Mouse (Mus musculus) neural tube, embryonic 12.5 days (tissue): ENCODE data around the gene Ap3b1. TPM values are rescaled to one million over a fixed set of nuclear protein-coding genes. Genes with fewer than 3 reads are reported as not detected.
"Not testable (repeated sequence)": the region's sequence is repeated elsewhere in the genome, so short reads cannot be mapped to it uniquely, and the experiment has no call there.

Source experiments
- ATAC-seq: fragments of 200-750 bp; cut with Nextera tagmentation; 2 replicates; pipeline ENCODE4 v1.8.0; 2017; ENCODE audit warnings: low read depth, mild to moderate bottlenecking, moderate TSS enrichment, moderate library complexity; ENCODE audit not compliant: low FRiP score
- H3K27ac ChIP-seq: fragments of 300-500 bp; sonication (generic); 2 replicates; pipeline ENCODE4 v1.5.1; 2016
- H3K27me3 ChIP-seq: fragments of 300-500 bp; sonication (generic); replicated peaks from 2 replicates; pipeline ENCODE4 v1.6.1; 2016; ENCODE audit warnings: mild to moderate bottlenecking
- H3K36me3 ChIP-seq: fragments of 300-500 bp; sonication (generic); 2 replicates; pipeline ENCODE4 v1.6.1; 2016; ENCODE audit warnings: mild to moderate bottlenecking
- H3K4me1 ChIP-seq: fragments of 300-500 bp; sonication (generic); 2 replicates; pipeline ENCODE4 v1.6.1; 2016
- H3K4me2 ChIP-seq: fragments of 300-500 bp; sonication (generic); replicated peaks from 2 replicates; pipeline ENCODE4 v1.6.1; 2016; ENCODE audit warnings: mild to moderate bottlenecking
- H3K4me3 ChIP-seq: fragments of 300-500 bp; sonication (generic); 2 replicates; pipeline ENCODE4 v1.5.1; 2016
- H3K9ac ChIP-seq: fragments of 300-500 bp; sonication (generic); 2 replicates; pipeline ENCODE4 v1.6.1; 2016; ENCODE audit warnings: mild to moderate bottlenecking
- H3K9me3 ChIP-seq: fragments of 300-500 bp; sonication (generic); 2 replicates; pipeline ENCODE4 v1.6.1; 2016; ENCODE audit warnings: mild to moderate bottlenecking
- WGBS: fragments of 180-500 bp; shearing (Covaris S2); methylation state at CpG from one replicate; pipeline ENCODE4 v1.1.7; 2016; 5-methylcytosine and 5-hydroxymethylcytosine counted together
- polyA plus RNA-seq: library from polyadenylated mRNA; unstranded; fragments of >200 nt; fragmentation: Nextera tagmentation; extraction: Ambion mirVana; gene quantifications from 2 replicates; pipeline ENCODE4 v1.2.1, GENCODE M21; 2016

Gene Ap3b1
- polyA plus RNA-seq = 36.2 and 37.1 TPM in 2 replicates

GRCm38 (mm10) chr13:94358401-94359265, at the start of gene Ap3b1:
TSS of gene Ap3b1 (plus strand) at chr13:94358960.
- no peaks in the 10 kb centered on the region for H3K9me3 ChIP-seq
- peak; percentile 96 for ATAC-seq
- H3K4me2 ChIP-seq = peak within 1 kb of the TSS; percentile 85
- H3K4me1 ChIP-seq = peaks cover 7% of the 10 kb centered on the region; the same call in 1 of the 2 replicates
- under 1% methylated on average over 79 of the region's 79 CpGs for WGBS
- peak within 1 kb of the TSS; percentile 75 for H3K27ac ChIP-seq
- peak within 1 kb of the TSS; percentile 84 for H3K9ac ChIP-seq
- peaks cover 6% of the 10 kb centered on the region; the same call in 1 of the 2 replicates for H3K36me3 ChIP-seq
- peak within 1 kb of the TSS; percentile 80 for H3K4me3 ChIP-seq
- H3K27me3 ChIP-seq = no peaks in the 10 kb centered on the region

- not testable (repeated sequence) for H3K4me2 ChIP-seq, H3K4me3 ChIP-seq, H3K4me1 ChIP-seq, H3K27me3 ChIP-seq, H3K9ac ChIP-seq, H3K36me3 ChIP-seq, H3K27ac ChIP-seq, ATAC-seq, H3K9me3 ChIP-seq
- 92% methylated on average over 8 of the region's 8 CpGs for WGBS
These were observed 45.9 kb upstream of the Ap3b1 start for GRCm38 (mm10) chr13:94312812-94313211.

- Histone ChIP-seq H3K4me2 (no peak overlapping the region), H3K9me3 (no peaks in the 10 kb centered on the region)
These were observed 41.7 kb upstream of the Ap3b1 start for GRCm38 (mm10) chr13:94316975-94317511.

GRCm38 (mm10) chr13:94321094-94321792, 37.5 kb upstream of the Ap3b1 start:
- no peaks in the 10 kb centered on the region for H3K27me3 ChIP-seq
- no peak overlapping the region for H3K27ac ChIP-seq
- H3K4me2 ChIP-seq = no peak overlapping the region
- no peaks in the 10 kb centered on the region for H3K36me3 ChIP-seq
- peaks cover 4% of the 10 kb centered on the region; the same call in 1 of the 2 replicates for H3K4me1 ChIP-seq
- H3K4me3 ChIP-seq = no peak overlapping the region
- no peak for ATAC-seq
- H3K9ac ChIP-seq = no peak overlapping the region
- H3K9me3 ChIP-seq = peaks cover 9% of the 10 kb centered on the region; the same call in 1 of the 2 replicates
- WGBS = 91% methylated on average over 1 of the region's 1 CpGs

More at GRCm38 (mm10) chr13:94316975-94317511, 41.7 kb upstream of the Ap3b1 start:
- no peak for ATAC-seq
- peaks cover 4% of the 10 kb centered on the region; the same call in 1 of the 2 replicates for H3K4me1 ChIP-seq
- H3K36me3 ChIP-seq = no peaks in the 10 kb centered on the region
- H3K4me3 ChIP-seq = no peak overlapping the region
- WGBS = 51% methylated on average over 10 of the region's 10 CpGs
- no peaks in the 10 kb centered on the region for H3K27me3 ChIP-seq
- H3K9ac ChIP-seq = no peak overlapping the region
- H3K27ac ChIP-seq = no peak overlapping the region

- H3K9ac ChIP-seq = no peak overlapping the region
- H3K27ac ChIP-seq = no peak overlapping the region
- no peak overlapping the region for H3K4me3 ChIP-seq
- H3K4me2 ChIP-seq = no peak overlapping the region
- no peaks in the 10 kb centered on the region for H3K4me1 ChIP-seq
- H3K36me3 ChIP-seq = no peaks in the 10 kb centered on the region
- H3K27me3 ChIP-seq = no peaks in the 10 kb centered on the region
- H3K9me3 ChIP-seq = peaks cover 9% of the 10 kb centered on the region; the same call in 1 of the 2 replicates
- no peak for ATAC-seq
- 85% methylated on average over 4 of the region's 4 CpGs for WGBS
These were observed 36.3 kb upstream of the Ap3b1 start for GRCm38 (mm10) chr13:94322475-94322874.

- WGBS = 75% methylated on average over 3 of the region's 3 CpGs
- ATAC-seq = no peak
These were observed 30.7 kb upstream of the Ap3b1 start for GRCm38 (mm10) chr13:94328063-94328462.

GRCm38 (mm10) chr13:94329005-94329404, 29.8 kb upstream of the Ap3b1 start:
- not testable (repeated sequence) for ATAC-seq, H3K9ac ChIP-seq, H3K27ac ChIP-seq, H3K4me3 ChIP-seq, H3K4me2 ChIP-seq, H3K4me1 ChIP-seq, H3K9me3 ChIP-seq, H3K36me3 ChIP-seq, H3K27me3 ChIP-seq
- 89% methylated on average over 6 of the region's 6 CpGs for WGBS

More at GRCm38 (mm10) chr13:94328063-94328462, 30.7 kb upstream of the Ap3b1 start:
- Histone ChIP-seq H3K36me3 (no peaks in the 10 kb centered on the region), H3K4me2 (no peak overlapping the region), H3K27ac (no peak overlapping the region), H3K9ac (no peak overlapping the region), H3K27me3 (no peaks in the 10 kb centered on the region), H3K4me1 (no peaks in the 10 kb centered on the region), H3K9me3 (peaks cover 8% of the 10 kb centered on the region; the same call in 1 of the 2 replicates), H3K4me3 (no peak overlapping the region)

GRCm38 (mm10) chr13:94330392-94330979, 28.3 kb upstream of the Ap3b1 start:
- ATAC-seq = no peak
- 80% methylated on average over 3 of the region's 3 CpGs for WGBS

GRCm38 (mm10) chr13:94338357-94338756, 20.4 kb upstream of the Ap3b1 start:
- Histone ChIP-seq H3K27me3 (no peaks in the 10 kb centered on the region), H3K4me1 (no peaks in the 10 kb centered on the region), H3K9ac (no peak overlapping the region), H3K4me2 (no peak overlapping the region), H3K27ac (no peak overlapping the region), H3K9me3 (no peaks in the 10 kb centered on the region), H3K36me3 (no peaks in the 10 kb centered on the region), H3K4me3 (no peak overlapping the region)
- 72% methylated on average over 3 of the region's 3 CpGs for WGBS
- ATAC-seq = no peak

More at GRCm38 (mm10) chr13:94330392-94330979, 28.3 kb upstream of the Ap3b1 start:
- H3K9me3 ChIP-seq = no peaks in the 10 kb centered on the region
- no peak overlapping the region for H3K4me2 ChIP-seq
- no peaks in the 10 kb centered on the region for H3K4me1 ChIP-seq
- no peak overlapping the region for H3K27ac ChIP-seq
- no peak overlapping the region for H3K4me3 ChIP-seq
- H3K9ac ChIP-seq = no peak overlapping the region
- H3K27me3 ChIP-seq = no peaks in the 10 kb centered on the region
- H3K36me3 ChIP-seq = no peaks in the 10 kb centered on the region

GRCm38 (mm10) chr13:94343192-94343591, 15.6 kb upstream of the Ap3b1 start:
- H3K4me1 ChIP-seq = no peaks in the 10 kb centered on the region
- H3K36me3 ChIP-seq = no peaks in the 10 kb centered on the region
- H3K4me2 ChIP-seq = no peak overlapping the region
- no peak overlapping the region for H3K27ac ChIP-seq
- no peaks in the 10 kb centered on the region for H3K9me3 ChIP-seq
- no peaks in the 10 kb centered on the region for H3K27me3 ChIP-seq
- no peak overlapping the region for H3K4me3 ChIP-seq
- 90% methylated on average over 5 of the region's 5 CpGs for WGBS
- no peak for ATAC-seq
- no peak overlapping the region for H3K9ac ChIP-seq

- not testable (repeated sequence) for H3K27ac ChIP-seq, H3K4me2 ChIP-seq, H3K27me3 ChIP-seq, H3K9me3 ChIP-seq, ATAC-seq, H3K4me1 ChIP-seq, H3K9ac ChIP-seq, H3K36me3 ChIP-seq, H3K4me3 ChIP-seq
- 95% methylated on average over 14 of the region's 14 CpGs for WGBS
These were observed 14.2 kb upstream of the Ap3b1 start for GRCm38 (mm10) chr13:94344600-94344999.

- no peaks in the 10 kb centered on the region for H3K36me3 ChIP-seq
- WGBS = 83% methylated on average over 3 of the region's 3 CpGs
- no peak for ATAC-seq
These were observed 4.2 kb upstream of the Ap3b1 start for GRCm38 (mm10) chr13:94354584-94354983.

More at GRCm38 (mm10) chr13:94354584-94354983, 4.2 kb upstream of the Ap3b1 start:
- Histone ChIP-seq H3K4me3 (no peak overlapping the region), H3K27ac (no peak overlapping the region), H3K9me3 (no peaks in the 10 kb centered on the region), H3K4me1 (peaks cover 7% of the 10 kb centered on the region; the same call in 1 of the 2 replicates), H3K27me3 (no peaks in the 10 kb centered on the region), H3K9ac (no peak overlapping the region), H3K4me2 (no peak overlapping the region)
